Mouse (Mus musculus): ENCODE data around the gene Pld1. TPM values are rescaled to one million over a fixed set of nuclear protein-coding genes. Genes with fewer than 3 reads are reported as not detected.

Gene Pld1
- polyA plus RNA-seq, 1 experiment from 2014 or later: 8.1 TPM

Other genes starting within 250 kb of the Pld1 start
- gene Fndc3b, start 227.4 kb upstream of the Pld1 start, polyA plus RNA-seq (2016; fragmentation: Nextera tagmentation; extraction: Ambion mirVana): 36.8 and 43.6 TPM in 2 replicates
- gene Tmem212, start 42.3 kb upstream of the Pld1 start, polyA plus RNA-seq (2016; fragmentation: Nextera tagmentation; extraction: Ambion mirVana): not detected in 2 replicates